Mouse (Mus musculus) activated CD4-positive, CD25-positive, alpha-beta regulatory T cell, adult 4 months (primary cell): ENCODE measurements at regions not wholly inside any gene's neighbourhood (a gene's known extent, or its start where the extent isn't known, plus 50 kb on each side); places are given as distances from the start of the nearest gene placed in this dataset.
"Not testable (repeated sequence)": the region's sequence is repeated elsewhere in the genome, so short reads cannot be mapped to it uniquely, and the experiment has no call there.

Source experiments
- ATAC-seq: one replicate; pipeline ENCODE4 v1.8.0; 2017

GRCm38 (mm10) chr1:194435060-194435459 lies 183.0 kb upstream of the Plxna2 start:
- no peak for ATAC-seq

- ATAC-seq, result no peak
These were observed 189.4 kb upstream of the Plxna2 start for GRCm38 (mm10) chr1:194428586-194428985.

DNA sequence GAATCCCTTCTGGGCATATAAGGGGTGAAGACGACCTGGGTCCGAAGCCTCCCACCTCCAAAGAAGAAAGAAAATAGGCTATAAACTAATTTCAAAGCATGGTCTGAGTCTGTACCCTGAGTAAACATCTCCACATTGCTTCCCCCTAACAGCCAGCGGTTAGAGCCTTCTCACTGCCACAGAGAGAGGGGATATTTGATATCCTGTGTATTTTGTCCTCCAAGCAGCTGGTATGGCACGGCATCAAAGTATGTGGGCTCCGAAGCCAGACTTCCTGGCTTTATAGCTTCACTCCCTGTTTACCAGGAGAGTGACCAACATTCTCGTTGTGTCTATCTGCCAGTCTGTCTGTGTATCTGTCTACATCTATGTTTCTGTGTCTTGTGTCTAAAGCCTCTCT lies 191.7 kb upstream of the Plxna2 start:
- no peak for ATAC-seq

GRCm38 (mm10) chr1:194424201-194424600 lies 193.8 kb upstream of the Plxna2 start:
- ATAC-seq, result no peak

DNA sequence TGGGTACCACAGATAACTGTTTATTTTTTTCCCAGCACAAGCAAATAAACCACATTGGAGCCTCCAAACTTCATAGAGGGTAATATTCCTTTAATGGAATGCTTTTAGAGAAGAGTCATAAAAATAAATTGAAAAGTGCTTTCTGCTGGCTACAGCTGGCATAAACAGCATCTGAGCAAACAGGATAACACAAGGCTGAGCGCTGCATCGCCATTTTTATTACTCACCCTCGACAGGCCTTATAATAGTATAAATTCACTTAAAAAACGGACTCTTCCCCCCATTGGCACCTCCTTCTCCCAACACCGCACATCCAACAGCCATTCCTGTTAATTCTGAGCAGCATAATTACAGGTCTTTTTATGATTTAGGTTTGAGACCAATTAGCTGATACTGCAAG lies 205.8 kb upstream of the Plxna2 start:
- ATAC-seq, result no peak

- ATAC-seq, result no peak
These were observed 206.2 kb upstream of the Plxna2 start for GRCm38 (mm10) chr1:194411788-194412187.

DNA sequence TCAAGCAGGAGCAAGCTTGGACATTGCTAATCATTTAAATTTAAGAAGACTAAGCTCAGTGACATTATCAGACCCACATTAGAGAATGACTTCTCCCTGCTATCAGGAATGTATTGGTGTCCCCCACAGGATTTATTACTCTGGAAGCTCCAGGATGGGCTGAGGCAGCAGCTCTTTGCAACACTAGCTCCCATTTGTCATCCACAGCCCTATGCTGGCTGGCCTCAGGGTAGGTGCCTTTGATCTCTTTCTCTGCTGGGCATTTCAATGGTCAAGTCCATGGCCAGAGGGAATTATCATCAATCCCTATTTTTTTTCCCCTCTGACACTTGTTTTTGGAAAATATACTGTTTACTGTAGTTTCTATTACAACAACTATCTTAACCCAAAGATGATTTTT lies 218.7 kb upstream of the Plxna2 start:
- no peak for ATAC-seq

- no peak for ATAC-seq
These were observed 221.1 kb upstream of the Plxna2 start for GRCm38 (mm10) chr1:194396754-194397460.

- no peak for ATAC-seq
These were observed 224.3 kb upstream of the Plxna2 start for GRCm38 (mm10) chr1:194393720-194394119.

- no peak for ATAC-seq
These were observed 227.8 kb upstream of the Plxna2 start for GRCm38 (mm10) chr1:194390202-194390601.

- ATAC-seq, result no peak
These were observed 239.9 kb upstream of the Plxna2 start for GRCm38 (mm10) chr1:194378135-194378534.

DNA sequence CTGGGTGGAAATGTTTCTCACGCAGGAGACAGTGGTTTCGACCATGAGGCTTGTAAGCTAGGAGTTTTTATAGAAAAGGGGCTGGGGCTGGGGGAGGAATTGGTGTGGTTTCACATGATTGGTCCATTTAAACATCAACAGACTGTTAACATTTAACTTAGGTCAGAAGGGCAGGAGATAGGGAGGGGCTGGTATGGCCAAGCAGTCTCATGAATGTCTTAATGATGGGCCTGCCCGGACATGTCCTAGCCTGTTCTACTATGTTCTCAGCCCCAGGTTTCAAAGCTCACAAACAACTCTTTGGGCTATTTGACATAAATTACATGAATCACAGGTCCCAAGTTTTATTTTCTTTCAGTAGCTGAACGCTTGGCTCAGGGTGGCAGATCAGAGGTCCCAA lies 244.5 kb upstream of the Plxna2 start:
- ATAC-seq, result not testable (repeated sequence)

DNA sequence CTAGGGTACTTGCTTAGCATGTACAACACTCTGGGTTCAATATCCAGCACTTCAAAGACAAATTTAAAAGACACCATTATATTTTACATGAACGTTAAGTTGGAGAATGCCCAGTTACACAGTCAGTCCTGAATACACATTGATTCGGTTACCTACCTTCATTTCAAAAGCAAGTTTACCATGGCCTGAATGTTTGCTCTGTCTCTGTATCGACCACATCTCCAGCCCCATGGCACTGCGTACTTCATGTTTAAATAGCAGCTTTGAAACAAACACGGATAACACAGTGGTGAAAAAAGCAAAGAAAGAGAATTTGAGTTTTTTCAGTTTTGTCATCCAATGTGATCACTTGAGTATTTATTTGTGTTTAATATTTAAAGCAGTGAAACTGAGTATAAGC lies 254.1 kb upstream of the Plxna2 start:
- no peak for ATAC-seq

DNA sequence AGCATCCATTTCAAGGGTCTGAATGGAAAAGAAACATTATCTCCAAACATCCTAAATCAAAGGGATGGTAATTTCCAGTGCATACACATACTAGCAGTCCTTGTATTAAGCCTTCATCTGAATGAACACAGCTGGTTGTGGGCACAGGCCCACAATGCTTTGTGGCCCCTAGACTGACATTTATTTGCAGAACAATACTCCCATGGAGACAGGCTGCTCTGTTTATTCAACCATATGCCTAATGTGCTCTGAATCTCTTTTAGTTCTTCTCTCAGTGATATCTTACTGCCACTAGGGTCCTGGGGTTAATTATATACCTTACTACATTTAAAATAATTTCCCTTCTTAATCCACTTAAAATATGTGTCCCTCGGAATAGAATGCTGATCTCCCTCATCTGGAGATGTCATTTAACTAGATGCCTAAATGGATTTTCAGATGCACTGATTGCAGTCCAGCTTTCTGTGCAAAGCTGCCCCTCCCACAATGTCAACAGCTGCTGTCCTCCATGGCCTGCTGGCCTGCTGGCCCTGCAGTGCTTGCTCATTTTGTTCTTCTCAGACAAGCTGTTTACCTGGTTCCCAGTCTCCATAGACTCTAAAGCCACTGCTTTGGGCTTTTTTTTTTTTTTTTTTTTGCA lies 254.8 kb upstream of the Plxna2 start:
- ATAC-seq, result no peak

GRCm38 (mm10) chr1:194362298-194362697 lies 255.7 kb upstream of the Plxna2 start:
- no peak for ATAC-seq

GRCm38 (mm10) chr1:194361316-194361715 lies 256.7 kb upstream of the Plxna2 start:
- ATAC-seq, result no peak

DNA sequence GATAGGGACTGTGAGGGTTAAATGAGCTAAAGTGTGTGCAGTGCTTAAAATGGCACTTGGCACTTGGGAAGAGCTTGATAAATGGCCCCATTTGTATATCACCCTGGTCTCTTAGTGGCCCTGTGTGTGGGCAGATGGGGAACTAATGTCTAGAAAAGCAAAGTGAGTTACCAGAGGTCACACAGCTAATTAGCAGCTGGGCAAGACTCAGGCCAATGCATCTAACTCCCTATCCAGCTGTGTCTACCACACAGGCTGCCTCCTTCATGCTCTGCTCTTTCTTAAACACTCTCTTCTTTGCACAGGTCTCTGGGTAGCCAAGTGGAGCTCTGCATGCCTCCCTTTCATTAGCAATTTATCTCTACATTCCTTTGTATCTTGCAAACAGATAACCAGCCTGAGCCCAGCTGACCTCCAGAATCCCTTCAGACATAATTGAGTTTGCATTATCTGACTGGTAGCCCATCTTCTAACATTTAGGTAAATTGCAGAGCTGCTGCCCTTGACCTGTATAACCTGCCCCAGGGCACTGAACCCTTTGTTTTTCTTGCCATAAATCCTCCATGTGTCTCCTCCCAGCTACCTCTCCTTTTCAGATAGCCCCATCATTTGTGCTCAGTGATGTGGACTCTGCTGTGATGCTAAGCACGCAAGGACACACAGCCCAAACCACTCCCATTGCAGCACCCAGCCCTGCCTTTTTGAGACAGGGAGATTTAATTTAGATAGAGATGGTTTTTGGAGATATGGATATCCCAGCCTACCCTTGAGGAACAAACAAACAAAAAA lies 263.5 kb upstream of the Plxna2 start:
- no peak for ATAC-seq

DNA sequence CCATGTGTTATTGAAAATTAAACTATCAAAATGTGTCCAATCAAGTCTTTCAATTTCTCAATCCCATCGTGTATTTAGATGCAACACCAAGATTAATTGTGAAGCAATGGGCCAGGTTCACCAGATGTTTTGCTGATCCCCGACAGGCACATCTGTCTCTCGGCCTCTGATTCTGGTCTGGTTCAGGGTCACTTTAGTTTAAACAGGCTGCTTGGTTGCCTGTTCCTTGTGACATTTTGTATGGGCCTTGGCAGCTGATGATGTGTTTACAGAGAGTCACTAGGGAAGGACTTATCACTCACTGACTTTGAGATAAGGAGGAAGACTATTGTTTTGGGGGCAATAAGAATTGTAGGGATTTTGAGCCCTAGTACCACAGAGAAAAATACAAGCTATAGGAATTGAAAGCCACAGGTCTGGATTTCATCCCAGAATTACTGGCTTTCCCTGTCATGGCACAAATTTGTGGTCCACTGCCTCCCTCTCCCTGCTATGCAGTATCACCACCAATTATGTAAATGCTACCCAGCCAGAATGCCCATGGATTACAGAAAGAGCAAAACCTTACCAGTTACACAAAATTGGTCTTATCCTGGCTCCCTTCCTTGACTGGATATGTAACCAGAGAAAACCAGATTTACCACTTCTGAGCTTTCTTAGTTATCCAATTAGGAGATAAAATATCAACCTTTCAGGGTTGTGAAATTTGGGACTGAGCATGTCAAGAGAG lies 272.5 kb upstream of the Plxna2 start:
- no peak for ATAC-seq

DNA sequence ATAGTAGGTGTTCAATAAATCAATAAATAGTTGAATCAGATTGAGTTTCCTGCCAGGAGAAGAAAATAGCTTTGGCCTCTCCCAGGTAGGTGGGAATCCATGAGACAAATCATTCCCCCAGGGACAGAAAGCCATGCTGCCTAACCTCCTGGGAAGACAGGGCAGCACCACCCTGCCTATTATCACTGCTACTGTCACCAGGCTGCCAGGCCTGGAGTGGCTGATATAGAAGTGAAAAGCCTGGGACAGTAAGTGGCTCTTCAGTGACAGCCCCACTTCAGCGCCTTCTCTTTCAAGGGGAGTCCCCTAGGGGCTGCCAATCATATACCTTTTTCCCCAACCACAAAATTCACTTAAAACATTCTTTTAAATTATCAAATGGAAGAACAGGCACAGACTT lies 275.4 kb upstream of the Plxna2 start:
- ATAC-seq, result no peak

DNA sequence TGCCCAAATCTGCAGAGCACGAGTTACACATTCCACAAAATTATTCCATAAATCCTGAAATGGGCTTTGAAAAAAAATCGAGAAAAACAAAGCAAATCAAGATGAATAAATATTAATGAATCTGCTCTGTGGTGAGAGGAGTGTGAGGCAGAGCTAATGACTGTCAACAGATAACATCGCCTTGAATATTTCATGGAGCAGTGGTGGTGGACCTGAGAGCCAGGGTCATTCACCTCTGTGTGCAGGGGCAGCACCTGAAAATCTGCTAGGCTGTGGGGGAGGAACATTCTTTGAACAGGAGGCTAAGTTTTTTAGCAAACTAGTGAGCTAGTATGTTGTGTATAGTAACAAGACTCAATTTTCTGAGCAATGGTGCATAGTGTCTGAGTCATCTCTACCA lies 276.3 kb upstream of the Plxna2 start:
- no peak for ATAC-seq

DNA sequence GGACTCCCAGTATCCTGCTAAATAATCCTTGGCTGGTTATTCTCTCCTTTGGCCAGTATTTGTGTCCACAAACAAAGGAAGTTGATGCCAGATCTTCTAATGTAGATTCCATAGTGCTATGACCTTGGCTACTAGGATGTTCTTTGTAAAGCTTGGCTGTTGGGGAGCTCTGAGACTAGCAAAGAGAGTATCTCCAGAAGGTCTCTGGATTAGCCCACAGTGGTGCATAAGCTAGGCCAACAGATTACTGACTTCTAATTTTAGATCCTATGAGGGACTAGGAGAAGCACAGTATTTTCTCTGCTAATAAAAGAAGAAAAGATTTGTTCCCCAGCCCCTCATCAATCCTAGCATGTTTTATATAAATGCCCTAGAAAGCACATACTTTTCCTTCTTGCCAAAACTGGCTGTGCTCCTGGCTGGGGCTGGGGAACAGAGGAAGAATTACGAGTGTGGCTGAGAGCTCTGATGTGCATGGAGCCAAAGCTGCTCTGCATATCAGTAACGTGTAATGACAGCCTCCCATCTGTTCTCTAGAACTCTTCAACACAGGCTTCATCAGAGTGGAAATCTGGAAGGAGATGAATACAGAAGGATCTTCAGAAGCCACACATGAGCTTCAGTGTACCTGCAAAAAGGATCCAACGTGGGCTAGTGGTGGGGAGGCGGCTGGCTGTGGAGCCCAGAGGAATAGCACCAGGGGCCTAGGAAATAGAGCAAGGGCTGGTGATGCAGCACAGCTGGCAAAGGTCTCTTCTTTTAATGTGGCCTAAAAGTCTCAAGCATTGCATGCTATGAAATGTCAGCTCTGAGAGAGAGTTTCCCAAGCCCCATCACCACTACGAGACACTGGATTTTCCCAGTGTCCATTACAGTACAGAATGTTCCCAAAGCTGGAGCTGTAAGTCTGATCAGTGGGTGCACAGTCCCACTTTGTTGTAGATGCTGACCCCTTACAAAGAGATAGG lies 283.0 kb upstream of the Plxna2 start:
- ATAC-seq, result no peak

DNA sequence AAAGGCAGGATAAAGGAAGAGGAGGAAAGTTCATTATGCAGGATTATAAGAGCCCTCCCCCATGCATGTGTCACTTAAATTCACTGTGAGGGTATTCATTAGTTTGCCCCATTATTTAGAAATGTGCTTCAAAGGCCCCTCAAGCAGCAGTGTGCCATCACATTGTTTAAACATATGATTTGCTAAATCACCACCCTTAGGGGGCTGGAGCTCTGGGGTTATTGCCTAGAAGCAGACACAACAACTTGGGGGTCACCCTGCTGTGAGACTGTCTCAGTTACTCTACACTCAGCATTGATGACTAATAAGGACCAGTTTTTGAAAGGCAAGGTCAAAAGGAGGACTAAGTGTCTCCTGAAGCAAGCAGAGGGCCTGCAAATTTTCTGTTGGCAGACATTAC lies 285.4 kb upstream of the Plxna2 start:
- no peak for ATAC-seq
